Mouse (Mus musculus) natural killer cell, adult 2 months (primary cell): ENCODE results near the gene Ugt1a6b.
"Not testable (repeated sequence)": the region's sequence is repeated elsewhere in the genome, so short reads cannot be mapped to it uniquely, and the experiment has no call there.

Experiments used
- DNase-seq, 2 experiments: peaks; one replicate each; pipeline ENCODE4 v3.0.0; 2022; ENCODE audit warnings: low spot score in 2 of 2

The Ugt1a6b gene

GRCm38 (mm10) chr1:88224029-88224776 lies 121.2 kb downstream of the Ugt1a6b start:
- peak in 1 of 2 experiments; percentile 1 for DNase-seq

GRCm38 (mm10) chr1:88225301-88225700 lies 122.2 kb downstream of the Ugt1a6b start:
- not testable (repeated sequence) for DNase-seq

DNA sequence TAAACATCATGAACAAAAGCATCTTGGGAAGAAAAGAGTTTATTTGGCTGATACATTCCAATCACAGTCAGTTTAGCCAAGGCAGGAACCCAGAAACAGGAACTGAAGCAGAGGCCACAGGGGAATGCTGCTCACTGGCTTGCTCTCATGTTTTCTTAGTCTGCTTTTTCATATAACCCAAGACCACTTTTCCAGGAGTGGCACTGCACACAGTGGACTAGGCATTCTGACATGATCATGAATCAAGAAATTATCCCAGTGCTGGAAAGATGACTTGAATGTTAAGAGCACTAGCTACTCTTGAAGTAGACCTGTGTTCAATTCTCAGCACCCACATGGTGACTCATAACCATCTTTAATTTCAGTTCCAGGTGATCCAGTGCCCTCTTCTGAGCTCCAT lies 122.7 kb downstream of the Ugt1a6b start:
- DNase-seq = peak in 1 of 2 experiments; percentile 1

DNA sequence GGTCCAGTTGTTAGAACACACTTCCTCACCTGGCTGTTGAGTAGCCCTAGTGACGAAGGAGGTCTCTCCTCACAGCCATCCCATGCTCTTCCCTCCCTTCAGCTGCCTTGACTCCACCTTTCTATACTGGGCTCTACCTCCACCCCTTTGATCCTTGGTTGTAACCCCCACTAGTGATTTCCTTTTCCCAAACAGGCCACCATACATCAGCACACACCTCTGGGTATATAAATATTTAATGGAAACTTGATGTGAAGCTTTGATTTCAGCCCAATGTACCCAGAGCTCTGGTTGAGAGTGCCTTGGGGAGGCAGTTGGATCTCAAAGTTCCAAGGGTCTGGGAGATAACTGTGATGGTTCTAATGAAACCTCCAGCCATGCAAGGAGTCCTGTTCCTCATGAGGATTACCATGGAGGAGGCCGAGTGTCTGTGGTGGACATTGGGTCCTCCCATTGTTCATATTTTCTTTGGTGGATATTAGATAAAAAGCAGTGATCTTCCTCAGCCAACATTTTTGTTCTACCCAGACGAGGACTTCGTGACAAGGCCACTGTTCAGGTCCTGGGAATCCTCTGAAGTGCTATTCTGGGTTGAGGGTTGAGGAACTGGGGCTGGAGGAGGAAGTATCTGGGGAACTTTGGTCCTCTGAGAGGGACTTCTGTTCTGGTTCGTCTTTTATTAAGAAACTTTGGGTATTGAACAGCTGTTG lies 123.8 kb downstream of the Ugt1a6b start, which contains the start of gene Mroh2a:
Gene Mroh2a (plus strand): TSS at position 317 of the 710 bp plus-strand sequence.
- no peak for DNase-seq

DNA sequence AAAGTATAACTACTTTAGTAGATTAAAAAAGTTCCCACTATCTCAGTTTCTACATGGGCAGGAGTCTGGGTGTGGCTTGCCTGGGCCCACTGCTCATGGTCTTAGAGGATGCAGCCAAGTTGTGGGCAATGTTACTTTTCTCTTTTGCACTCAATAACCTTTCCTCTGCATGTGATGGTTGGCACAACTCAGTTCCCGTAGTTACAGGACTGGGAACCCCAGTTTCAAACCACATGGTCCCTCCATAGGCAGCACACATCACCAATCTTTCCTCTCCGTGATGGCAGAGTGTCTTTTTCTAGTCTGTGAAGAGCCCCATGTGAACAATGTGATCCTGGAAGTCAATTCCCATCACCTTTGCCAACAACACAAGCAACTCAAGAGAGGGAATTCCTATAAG lies 124.4 kb downstream of the Ugt1a6b start:
- DNase-seq = no peak

DNA sequence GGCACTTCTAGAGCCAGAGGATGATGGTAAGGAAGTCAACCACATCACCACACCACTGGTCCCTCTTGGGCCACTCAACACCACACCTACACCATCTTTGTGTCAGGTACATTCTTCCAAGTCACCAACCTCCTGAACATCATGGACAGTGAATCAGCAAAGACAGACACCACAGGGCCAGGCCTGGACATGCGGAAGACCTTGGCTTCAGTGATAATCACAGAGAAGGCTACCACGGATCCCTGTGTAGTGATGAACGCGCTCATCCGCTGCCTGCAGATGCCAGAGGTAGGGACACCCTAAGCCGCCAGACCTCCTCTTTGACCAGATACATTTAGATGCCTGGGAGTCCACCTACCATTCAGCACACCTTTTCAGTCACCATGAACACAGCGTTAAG lies 125.1 kb downstream of the Ugt1a6b start:
- DNase-seq = no peak

DNA sequence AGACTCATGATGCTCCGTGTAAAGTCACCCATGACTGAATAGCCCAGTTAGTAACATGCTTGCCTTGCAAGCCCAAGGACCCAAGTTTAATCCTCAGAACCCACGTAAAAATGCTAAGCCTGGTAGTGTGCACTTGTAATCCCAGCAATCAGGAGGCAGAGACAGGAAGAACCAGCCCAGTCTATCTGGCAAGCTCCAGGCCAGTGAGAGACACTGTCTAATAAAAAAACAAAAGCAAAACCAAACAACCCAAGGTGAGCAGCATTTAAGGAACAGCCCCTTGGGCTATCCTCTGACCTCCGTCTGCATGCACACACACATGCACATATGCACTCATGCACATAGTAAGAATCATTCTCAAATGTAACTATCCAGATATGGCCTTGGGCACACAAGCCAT lies 126.5 kb downstream of the Ugt1a6b start:
- no peak for DNase-seq

DNA sequence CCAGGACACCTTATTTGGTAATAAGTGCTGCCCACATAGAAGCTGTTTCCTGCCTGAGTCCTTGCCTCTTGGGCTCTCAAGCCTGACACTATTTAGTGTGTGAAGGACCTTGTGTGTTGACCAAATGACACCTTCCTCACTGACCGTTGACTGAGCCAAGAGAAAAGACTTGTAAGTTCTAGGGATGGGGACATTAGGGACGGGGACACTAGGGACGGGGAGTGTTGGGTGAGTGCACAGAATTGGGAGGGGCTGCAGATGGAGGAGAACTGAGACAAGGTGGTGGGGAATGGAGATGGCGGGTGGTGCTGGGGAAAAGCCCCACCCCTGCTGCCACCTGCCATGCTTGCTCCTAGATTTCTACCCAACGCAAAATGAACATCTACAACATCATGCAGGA lies 126.9 kb downstream of the Ugt1a6b start:
- no peak for DNase-seq

GRCm38 (mm10) chr1:88230421-88230820 lies 127.4 kb downstream of the Ugt1a6b start:
- DNase-seq = no peak

GRCm38 (mm10) chr1:88230981-88231802 lies 128.1 kb downstream of the Ugt1a6b start:
- no peak for DNase-seq

DNA sequence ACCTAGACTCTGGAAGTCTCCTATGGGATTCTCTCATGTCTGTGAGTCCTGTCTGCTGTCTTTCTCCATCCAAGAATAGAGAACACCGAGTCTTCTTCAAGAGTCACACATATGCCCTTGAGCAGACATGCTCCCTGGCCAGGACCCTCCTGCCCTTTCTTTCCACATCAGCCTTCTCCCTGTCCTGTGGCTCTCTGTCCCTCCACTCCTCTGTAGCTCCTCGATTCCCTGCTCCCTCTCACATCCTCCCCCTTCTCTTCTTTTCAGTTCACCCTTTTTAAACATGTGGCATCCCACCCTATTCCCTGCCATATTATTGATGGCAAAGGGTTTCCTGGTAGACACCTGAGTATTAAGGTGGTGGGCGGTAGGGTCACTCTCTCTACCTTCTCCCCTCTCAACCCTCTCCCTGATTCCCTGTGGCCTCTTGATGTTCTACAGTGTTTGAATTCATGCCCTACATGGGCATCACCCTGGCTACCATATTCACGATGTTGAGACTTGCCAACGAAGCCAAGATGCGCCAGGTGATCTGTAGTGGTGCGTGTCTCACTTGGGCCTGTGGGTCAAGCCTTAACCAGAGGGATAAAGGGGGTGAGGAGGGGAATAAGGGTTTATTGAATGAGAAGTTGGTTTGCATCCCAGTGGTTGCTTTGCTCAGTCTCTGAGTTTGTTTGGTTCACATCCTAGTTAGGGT lies 128.9 kb downstream of the Ugt1a6b start:
- no peak for DNase-seq

GRCm38 (mm10) chr1:88232664-88233380 lies 129.8 kb downstream of the Ugt1a6b start:
- DNase-seq = no peak

GRCm38 (mm10) chr1:88233421-88234247 lies 130.6 kb downstream of the Ugt1a6b start:
- no peak for DNase-seq

DNA sequence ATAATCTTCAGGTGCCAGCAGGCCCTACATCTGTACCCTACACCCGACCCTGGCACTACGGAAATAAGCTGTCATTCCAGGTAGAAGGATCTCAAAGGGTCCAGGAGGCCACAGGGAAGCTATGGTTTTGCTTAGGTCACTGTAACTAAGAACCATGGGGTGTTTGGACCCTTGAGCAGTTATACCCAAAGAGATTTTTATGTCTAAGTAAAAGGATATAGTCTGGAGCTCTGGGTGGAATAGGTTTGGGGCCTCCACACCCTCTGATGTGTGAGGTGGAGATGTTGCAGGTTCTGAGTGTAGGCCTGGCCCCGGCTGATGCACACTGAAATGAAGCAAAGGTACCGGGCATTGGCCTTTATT lies 131.2 kb downstream of the Ugt1a6b start:
- DNase-seq = no peak

- DNase-seq = no peak
Measured at GRCm38 (mm10) chr1:88234646-88235045, 131.6 kb downstream of the Ugt1a6b start.

DNA sequence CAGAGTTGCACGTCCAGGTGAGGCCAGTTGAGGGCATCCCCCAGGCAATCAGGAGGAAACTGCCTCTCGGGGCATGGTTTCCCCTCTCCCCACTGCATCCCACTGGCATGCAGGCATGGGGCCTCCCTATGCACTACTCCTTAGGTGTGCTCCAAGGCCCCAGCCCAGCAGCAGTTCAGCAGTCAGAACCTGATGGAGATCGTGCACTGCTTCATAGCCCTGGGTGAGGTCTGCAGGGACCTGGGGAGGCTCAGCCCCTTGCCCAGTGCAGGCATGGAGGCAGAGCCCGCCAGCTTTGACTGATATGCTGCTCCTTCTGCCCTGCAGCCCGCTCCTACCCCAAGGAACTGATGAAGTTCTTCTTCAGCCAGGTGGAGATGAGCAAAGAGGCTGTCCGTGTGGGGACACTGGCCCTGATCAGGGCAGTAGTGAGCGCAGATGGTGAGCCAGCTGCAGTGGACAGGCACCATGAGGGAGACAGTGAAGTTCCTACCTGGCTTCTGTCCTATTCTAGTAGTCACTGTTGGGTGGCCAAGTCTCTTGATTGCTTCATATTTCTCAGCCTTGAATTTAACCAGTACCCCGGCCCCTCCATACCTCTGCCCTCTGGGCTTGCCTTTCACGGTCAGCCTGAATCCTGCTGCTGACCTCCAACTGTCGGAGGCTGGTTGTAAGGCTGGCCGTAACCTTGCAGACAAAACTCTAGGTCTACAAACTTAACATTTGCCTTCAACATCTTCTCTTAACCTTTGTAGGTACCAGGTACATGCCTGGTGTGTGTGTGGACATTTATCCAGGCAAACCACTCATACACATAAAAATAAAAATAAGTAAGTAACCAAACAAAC lies 132.2 kb downstream of the Ugt1a6b start:
- DNase-seq = no peak

DNA sequence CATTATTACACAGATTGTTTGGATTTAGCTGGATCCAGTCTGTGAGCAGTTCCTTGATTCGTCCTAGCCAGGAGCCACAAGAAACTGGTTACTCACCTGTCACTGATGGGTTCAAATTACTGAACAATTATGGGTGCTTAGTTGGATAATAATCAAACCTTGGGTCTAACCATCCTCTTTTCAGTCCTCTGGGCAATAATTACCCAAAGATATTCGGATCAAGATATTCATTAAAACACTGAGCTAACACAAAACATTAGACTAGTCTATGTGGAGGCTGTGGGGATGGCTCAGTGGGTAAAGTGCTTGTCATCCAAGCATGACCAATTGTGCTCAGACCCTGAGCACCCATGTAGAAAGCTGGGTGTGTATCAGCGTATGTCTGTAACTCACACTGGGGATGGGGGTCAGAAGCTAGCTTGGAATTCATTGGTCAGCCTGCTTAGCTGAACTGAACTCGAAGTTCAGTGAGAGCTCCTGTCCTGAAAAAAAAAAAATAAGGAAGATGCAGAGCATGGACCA lies 132.9 kb downstream of the Ugt1a6b start:
- DNase-seq = no peak

- no peak for DNase-seq
Measured at GRCm38 (mm10) chr1:88237311-88237710, 134.3 kb downstream of the Ugt1a6b start.

- DNase-seq = no peak
Measured at GRCm38 (mm10) chr1:88238771-88239170, 135.7 kb downstream of the Ugt1a6b start.
